Mouse (Mus musculus) cortical plate, adult 2 months (tissue): Measurements from ENCODE around the gene Thap7.

ENCODE experiments used
- CTCF ChIP-seq: fragments of 200-500 bp; IDR thresholded peaks from 2 replicates; pipeline ENCODE4 v1.5.1; 2011; ENCODE audit warnings: mild to moderate bottlenecking, control low read depth, low read length; ENCODE audit not compliant: insufficient read depth; ENCODE audit errors: extremely low read depth
- POLR2A ChIP-seq: fragments of 200-500 bp; IDR thresholded peaks from 2 replicates; pipeline ENCODE4 v1.6.1; 2011; ENCODE audit warnings: mild to moderate bottlenecking, low read length, control low read depth; ENCODE audit not compliant: insufficient read depth; ENCODE audit errors: extremely low read depth

GRCm38 (mm10) chr16:17518910-17519309 lies 12.0 kb downstream of the Thap7 start:
- TF ChIP-seq POLR2A (no peak), CTCF (no peak)
